13 mouse cellular contexts compared by ENCODE assay signal in genomic region chr11:33078036-33078435, GRCm38 (mm10).
DNase-seq lines count a peak whose midpoint lies in the region; ATAC-seq lines count a peak whose summit lies in the region.
"Had no signal": no experiment of that assay in that cellular context is flagged by ENCODE, and none has a peak within 500 bp of the region (broad histone marks: within the 10 kb centered on the region; RNA-seq: fewer than 3 reads in every experiment).

No protein-coding gene starts in this region.

- H3K27ac ChIP-seq in forebrain, embryonic 13.5 days = no peak overlapping the region
- no peak overlapping the region for H3K27ac ChIP-seq in forebrain, embryonic 15.5 days (replicated peaks)
- 0 out of 2 replicates have a peak overlapping the region, but pooled peaks have one; percentile 58 for H3K27ac ChIP-seq in embryonic facial prominence, embryonic 15.5 days (replicated peaks)
- no peak overlapping the region for H3K27ac ChIP-seq in kidney, embryonic 14.5 days (ENCODE audit: low read depth, low read length)
- H3K27ac ChIP-seq: liver, embryonic 12.5 days had no signal

- no peaks in the 10 kb centered on the region for H3K36me3 ChIP-seq in forebrain, embryonic 13.5 days (ENCODE audit: poor library complexity, severe bottlenecking)
- no peaks in the 10 kb centered on the region for H3K36me3 ChIP-seq in forebrain, embryonic 15.5 days
- no peaks in the 10 kb centered on the region for H3K36me3 ChIP-seq in embryonic facial prominence, embryonic 15.5 days
- no peaks in the 10 kb centered on the region for H3K36me3 ChIP-seq in kidney, embryonic 14.5 days (ENCODE audit: control insufficient read depth, insufficient read depth, low read length)
- H3K36me3 ChIP-seq: heart, embryonic 12.5 days; liver, embryonic 12.5 days had no signal

- H3K27me3 ChIP-seq in forebrain, embryonic 13.5 days = no peaks in the 10 kb centered on the region
- no peaks in the 10 kb centered on the region for H3K27me3 ChIP-seq in forebrain, embryonic 15.5 days
- H3K27me3 ChIP-seq in embryonic facial prominence, embryonic 15.5 days = no peaks in the 10 kb centered on the region
- H3K27me3 ChIP-seq in kidney, embryonic 14.5 days (ENCODE audit: control insufficient read depth, insufficient read depth, low read length) = no peaks in the 10 kb centered on the region

- ATAC-seq in forebrain, embryonic 13.5 days = peak; percentile 31; the same call in 1 of the 2 replicates
- no peak for ATAC-seq in forebrain, embryonic 15.5 days (replicated peaks)
- ATAC-seq in embryonic facial prominence, embryonic 15.5 days (ENCODE audit: insufficient number of reproducible peaks, low FRiP score, low TSS enrichment, low read depth) = 0 out of 2 replicates have a peak, but pooled peaks have one; percentile 49
- peak; percentile 76 for ATAC-seq in kidney, embryonic 14.5 days (ENCODE audit: low FRiP score, low TSS enrichment)
- ATAC-seq: liver, embryonic 12.5 days had no signal

- no peak overlapping the region for H3K4me3 ChIP-seq in forebrain, embryonic 13.5 days
- no peak overlapping the region for H3K4me3 ChIP-seq in forebrain, embryonic 15.5 days
- H3K4me3 ChIP-seq in embryonic facial prominence, embryonic 15.5 days (replicated peaks) = no peak overlapping the region
- no peak overlapping the region for H3K4me3 ChIP-seq in kidney, embryonic 14.5 days (ENCODE audit: low read length)
- H3K4me3 ChIP-seq: heart, embryonic 12.5 days; liver, embryonic 12.5 days had no signal

- peaks cover 7% of the 10 kb centered on the region for H3K4me1 ChIP-seq in forebrain, embryonic 13.5 days
- H3K4me1 ChIP-seq in forebrain, embryonic 15.5 days = peaks cover 16% of the 10 kb centered on the region; the same call in 1 of the 2 replicates
- peaks cover 35% of the 10 kb centered on the region for H3K4me1 ChIP-seq in embryonic facial prominence, embryonic 15.5 days
- peaks cover 6% of the 10 kb centered on the region for H3K4me1 ChIP-seq in kidney, embryonic 14.5 days (ENCODE audit: control insufficient read depth, insufficient read depth, low read length)
- H3K4me1 ChIP-seq: liver, embryonic 12.5 days had no signal

- WGBS in forebrain, embryonic 13.5 days = 34% methylated on average over 7 of the region's 7 CpGs
- 43% methylated on average over 7 of the region's 7 CpGs for WGBS in forebrain, embryonic 15.5 days
- WGBS in embryonic facial prominence, embryonic 15.5 days = 28% methylated on average over 7 of the region's 7 CpGs
- 30% methylated on average over 7 of the region's 7 CpGs for WGBS in kidney, embryonic 14.5 days

- no peaks in the 10 kb centered on the region for H3K9me3 ChIP-seq in forebrain, embryonic 13.5 days (replicated peaks)
- H3K9me3 ChIP-seq in forebrain, embryonic 15.5 days = no peaks in the 10 kb centered on the region
- H3K9me3 ChIP-seq in embryonic facial prominence, embryonic 15.5 days (replicated peaks) = no peaks in the 10 kb centered on the region
- H3K9me3 ChIP-seq in kidney, embryonic 14.5 days (ENCODE audit: control insufficient read depth, low read length) = no peaks in the 10 kb centered on the region
- H3K9me3 ChIP-seq: heart, embryonic 12.5 days; liver, embryonic 12.5 days had no signal

- DNase-seq in mesoderm, embryonic 11.5 days (ENCODE audit: low read depth, low spot score) = peak; percentile 64
- DNase-seq in urinary bladder, adult 2 months (ENCODE audit: low spot score) = no peak
- no peak for DNase-seq in natural killer cell, adult 2 months (ENCODE audit: low spot score in 2 of 2)
- DNase-seq in right cerebral cortex, postnatal 10 days (ENCODE audit: low spot score in 2 of 2) = no peak
- DNase-seq: adrenal gland, postnatal 36 days; cerebellum, adult 9-10 months; thymus, postnatal 4 days had no signal

- H3K9ac ChIP-seq in forebrain, embryonic 13.5 days = no peak overlapping the region
- H3K9ac ChIP-seq in forebrain, embryonic 15.5 days (replicated peaks) = no peak overlapping the region
- no peak overlapping the region for H3K9ac ChIP-seq in embryonic facial prominence, embryonic 15.5 days
- no peak overlapping the region for H3K9ac ChIP-seq in kidney, embryonic 14.5 days (ENCODE audit: low read depth, low read length)
- H3K9ac ChIP-seq: heart, embryonic 12.5 days; liver, embryonic 12.5 days had no signal

- no peak overlapping the region for H3K4me2 ChIP-seq in forebrain, embryonic 13.5 days
- H3K4me2 ChIP-seq in forebrain, embryonic 15.5 days (replicated peaks) = no peak overlapping the region
- no peak overlapping the region for H3K4me2 ChIP-seq in embryonic facial prominence, embryonic 15.5 days (replicated peaks)
- H3K4me2 ChIP-seq in kidney, embryonic 14.5 days (replicated peaks; ENCODE audit: low read depth, low read length) = no peak overlapping the region; the same call in 1 of the 2 replicates
- H3K4me2 ChIP-seq: heart, embryonic 12.5 days; liver, embryonic 12.5 days had no signal
